Mouse (Mus musculus) cerebellum, adult 2 months (tissue): ENCODE measurements at regions not wholly inside any gene's neighbourhood (a gene's known extent, or its start where the extent isn't known, plus 50 kb on each side); places are given as distances from the start of the nearest gene placed in this dataset.

ENCODE experiments used
- CTCF ChIP-seq: fragments of 200-500 bp; IDR thresholded peaks from 2 replicates; pipeline ENCODE4 v1.5.1; 2011; ENCODE audit warnings: low read depth, mild to moderate bottlenecking, control low read depth, low read length, moderate library complexity, borderline replicate concordance; ENCODE audit not compliant: insufficient read depth
- POLR2A ChIP-seq: fragments of 200-500 bp; IDR thresholded peaks from 2 replicates; pipeline ENCODE4 v1.6.1; 2011; ENCODE audit warnings: low read length, control low read depth, borderline replicate concordance; ENCODE audit not compliant: insufficient read depth

GRCm38 (mm10) chr14:16901534-16902147 lies 82.7 kb upstream of the Rarb start:
- TF ChIP-seq CTCF, result no peak
- TF ChIP-seq POLR2A, result no peak
